Mouse (Mus musculus): Measurements from ENCODE around the gene Plin1. TPM values are rescaled to one million over a fixed set of nuclear protein-coding genes. Genes with fewer than 3 reads are reported as not detected.

The Plin1 gene
- polyA plus RNA-seq, 1 experiment, result not detected

DNA sequence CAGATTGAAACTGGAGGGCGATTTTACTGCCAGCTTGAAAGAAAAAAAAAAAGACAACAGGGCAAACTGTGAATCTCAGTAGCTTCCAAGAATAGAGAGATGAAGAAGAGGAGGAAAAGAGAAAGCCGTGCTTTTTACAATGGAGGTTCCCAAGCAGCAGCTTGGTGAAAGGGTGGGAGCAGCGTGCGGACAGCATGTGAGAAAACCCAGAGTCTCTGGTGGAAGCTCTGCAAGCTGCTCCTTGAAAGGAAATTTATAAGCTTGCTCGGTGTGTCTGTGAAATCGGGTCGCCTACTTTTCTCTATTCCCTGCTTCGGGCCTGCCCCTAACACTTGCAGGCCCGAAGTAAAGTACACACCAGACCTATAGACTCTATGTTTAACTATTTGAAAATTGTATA is 11.3 kb upstream of the Plin1 start:
- Histone ChIP-seq H3K4me1 (ENCODE audit: control insufficient read depth, insufficient read depth, low read length) (no peaks in the 10 kb centered on the region; the same call in 1 of the 2 replicates), H3K4me3 (replicated peaks; ENCODE audit: control insufficient read depth, low read depth, low read length) (no peak overlapping the region), H3K27ac (ENCODE audit: control insufficient read depth, insufficient read depth, low read depth, low read length, poor library complexity) (no peak overlapping the region)
- WGBS, result 83% methylated on average over 9 of the region's 9 CpGs
- TF ChIP-seq CTCF (IDR thresholded peaks at IDR 0.05; ENCODE audit: control insufficient read depth, insufficient read depth, low read length), result no peak

DNA sequence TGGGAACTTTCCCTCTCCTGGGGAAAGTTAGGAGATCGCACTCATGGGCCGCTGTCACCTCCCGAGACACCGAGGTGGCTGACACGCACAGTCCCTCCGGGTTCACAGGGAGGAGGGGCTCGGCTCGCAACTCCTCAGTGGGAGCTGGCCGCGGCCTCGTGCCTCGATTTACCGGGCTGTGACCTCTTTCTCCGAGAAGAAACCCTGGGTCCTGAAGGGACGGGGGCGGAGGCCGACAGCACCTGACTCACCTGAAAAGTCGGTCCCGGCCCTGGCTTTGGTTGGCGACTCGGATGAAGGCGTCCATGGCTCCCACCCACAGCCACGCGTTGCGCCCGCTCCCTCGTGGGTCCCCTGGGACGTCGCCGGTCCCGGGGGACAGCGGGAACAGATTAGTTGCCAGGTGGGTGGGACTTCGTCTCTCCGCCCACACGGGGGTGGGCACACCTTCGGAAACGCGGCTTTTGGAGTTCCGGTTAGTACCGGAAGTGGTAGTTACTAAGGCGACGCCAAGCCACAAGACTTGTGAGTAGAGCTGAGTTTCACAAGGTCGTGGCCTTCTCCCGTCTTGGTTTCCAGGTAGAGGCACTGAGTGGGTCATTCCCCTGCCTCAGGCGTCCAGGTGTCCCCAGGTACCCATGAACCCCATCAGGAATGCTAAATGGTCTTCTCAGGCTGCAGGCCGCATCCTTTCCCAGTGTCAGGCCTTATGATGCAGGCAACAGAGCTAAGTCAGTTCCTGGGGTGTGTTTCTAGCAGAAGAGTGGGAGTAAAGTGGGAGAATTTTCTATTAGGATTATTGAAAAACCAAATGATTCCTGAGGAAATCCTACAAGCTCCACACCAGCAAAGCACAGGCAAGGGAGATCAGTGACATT is 10.2 kb upstream of the Plin1 start, which contains the start of the genes Pex11a and Wdr93:
Gene Pex11a, minus strand, starts transcription at position 473 of the 878 bp plus-strand sequence.
Gene Wdr93, plus strand, starts transcription at position 505 of the 878 bp plus-strand sequence.
- Histone ChIP-seq H3K4me1 (ENCODE audit: control insufficient read depth, insufficient read depth, low read length) (no peaks in the 10 kb centered on the region; the same call in 1 of the 2 replicates), H3K4me3 (replicated peaks; ENCODE audit: control insufficient read depth, low read depth, low read length) (peak within 1 kb of the TSS; percentile 77), H3K27ac (ENCODE audit: control insufficient read depth, insufficient read depth, low read depth, low read length, poor library complexity) (peak within 1 kb of the TSS; percentile 0; the same call in 1 of the 2 replicates)
- 3% methylated on average over 46 of the region's 46 CpGs for WGBS
- TF ChIP-seq POLR2A (IDR thresholded peaks at IDR 0.05; ENCODE audit: borderline replicate concordance, control insufficient read depth, low read depth, low read length) (no peak), CTCF (IDR thresholded peaks at IDR 0.05; ENCODE audit: control insufficient read depth, insufficient read depth, low read length) (no peak)

DNA sequence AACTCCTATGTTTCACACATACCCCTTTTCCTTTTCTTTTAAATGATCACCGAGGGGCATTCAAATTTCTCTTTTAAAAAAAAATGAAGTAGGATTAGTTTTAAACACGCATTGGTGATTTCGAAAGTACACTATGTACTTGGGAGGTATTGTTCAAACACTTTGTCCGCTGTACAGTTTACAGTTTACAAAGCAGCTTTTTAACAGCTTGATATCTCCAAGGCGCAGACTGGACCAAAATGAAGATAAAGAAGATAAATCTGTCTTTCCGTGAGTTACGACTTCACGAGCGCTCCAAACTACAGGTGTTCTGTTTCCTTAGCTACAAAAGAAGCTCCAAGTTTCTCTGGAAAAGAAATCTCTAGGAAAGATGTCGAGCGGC is 9.6 kb upstream of the Plin1 start:
- 1% methylated on average over 11 of the region's 11 CpGs for WGBS
- Histone ChIP-seq H3K4me3 (replicated peaks; ENCODE audit: control insufficient read depth, low read depth, low read length) (peak overlapping the region; percentile 77), H3K27ac (ENCODE audit: control insufficient read depth, insufficient read depth, low read depth, low read length, poor library complexity) (no peak overlapping the region), H3K4me1 (ENCODE audit: control insufficient read depth, insufficient read depth, low read length) (no peaks in the 10 kb centered on the region; the same call in 1 of the 2 replicates)
- no peak for TF ChIP-seq CTCF (IDR thresholded peaks at IDR 0.05; ENCODE audit: control insufficient read depth, insufficient read depth, low read length)
- no peak for TF ChIP-seq POLR2A (IDR thresholded peaks at IDR 0.05; ENCODE audit: borderline replicate concordance, control insufficient read depth, low read depth, low read length)

DNA sequence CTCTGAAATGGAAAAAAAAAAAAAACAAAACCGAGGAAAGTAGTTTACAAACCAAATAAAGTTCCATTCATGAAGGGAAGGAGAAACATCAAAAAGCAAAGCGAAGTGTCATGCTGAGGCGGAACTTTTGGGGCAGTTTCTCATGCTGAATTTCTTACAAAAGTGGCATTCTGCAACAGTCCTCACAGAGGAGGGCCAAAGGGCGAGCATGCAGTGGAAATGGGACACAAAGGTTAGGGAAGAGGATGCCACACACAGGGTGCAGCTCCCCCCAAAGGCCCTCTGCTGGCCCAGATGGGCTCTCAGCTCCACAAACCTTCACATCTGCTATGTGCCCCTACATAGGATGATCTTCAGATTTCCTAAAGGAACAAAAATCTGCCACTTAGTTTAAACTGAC is 7.6 kb upstream of the Plin1 start:
- no peak overlapping the region for H3K4me3 ChIP-seq (replicated peaks; ENCODE audit: control insufficient read depth, low read depth, low read length)
- 80% methylated on average over 4 of the region's 4 CpGs for WGBS
- TF ChIP-seq CTCF (IDR thresholded peaks at IDR 0.05; ENCODE audit: control insufficient read depth, insufficient read depth, low read length) (no peak), POLR2A (IDR thresholded peaks at IDR 0.05; ENCODE audit: borderline replicate concordance, control insufficient read depth, low read depth, low read length) (no peak)
- H3K4me1 ChIP-seq (ENCODE audit: control insufficient read depth, insufficient read depth, low read length), result no peaks in the 10 kb centered on the region; the same call in 1 of the 2 replicates
- no peak overlapping the region for H3K27ac ChIP-seq (ENCODE audit: control insufficient read depth, insufficient read depth, low read depth, low read length, poor library complexity)

DNA sequence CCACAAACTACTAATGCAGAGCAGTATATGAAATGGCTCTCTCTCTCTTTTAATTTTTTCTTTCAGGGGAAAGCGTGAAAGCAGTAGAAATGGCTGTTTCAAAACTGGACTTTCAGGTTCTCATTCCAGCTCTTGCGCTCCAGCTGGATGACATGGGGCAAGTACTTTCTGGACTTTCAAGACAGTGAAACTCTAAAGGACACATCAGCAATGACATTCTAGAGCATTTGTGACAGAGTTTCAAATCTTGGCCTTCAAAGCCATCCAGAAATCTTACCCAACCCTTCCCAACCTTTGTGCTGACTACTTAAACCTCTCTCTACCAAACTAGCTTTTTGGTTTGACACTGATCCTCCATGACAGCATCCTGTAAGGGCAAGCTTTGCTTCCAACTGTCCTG is 6.2 kb upstream of the Plin1 start:
- no peak overlapping the region for H3K27ac ChIP-seq (ENCODE audit: control insufficient read depth, insufficient read depth, low read depth, low read length, poor library complexity)
- WGBS, result 86% methylated on average over 2 of the region's 2 CpGs
- no peak for TF ChIP-seq POLR2A (IDR thresholded peaks at IDR 0.05; ENCODE audit: borderline replicate concordance, control insufficient read depth, low read depth, low read length)
- no peak overlapping the region for H3K4me3 ChIP-seq (replicated peaks; ENCODE audit: control insufficient read depth, low read depth, low read length)
- no peaks in the 10 kb centered on the region; the same call in 1 of the 2 replicates for H3K4me1 ChIP-seq (ENCODE audit: control insufficient read depth, insufficient read depth, low read length)

DNA sequence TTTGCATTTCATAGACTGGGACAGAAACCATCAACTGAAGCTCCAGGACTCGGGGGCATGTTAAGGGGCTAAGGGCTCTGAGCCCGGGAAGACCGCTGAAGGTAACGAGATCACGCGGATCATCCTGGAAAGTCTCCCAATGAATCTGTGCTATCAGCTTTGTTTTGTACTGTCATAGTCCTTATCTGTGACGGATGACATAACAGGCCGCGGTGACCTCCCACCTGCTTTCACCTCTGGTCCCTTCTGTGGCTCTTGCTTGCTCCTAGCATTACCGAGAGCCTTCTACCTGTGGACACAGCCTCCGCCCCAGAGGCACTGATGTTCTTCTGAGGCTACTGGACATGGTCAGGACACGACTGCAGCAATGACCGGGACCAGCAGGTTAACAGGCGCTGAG is 3.8 kb upstream of the Plin1 start:
- WGBS, result 92% methylated on average over 14 of the region's 14 CpGs
- no peak overlapping the region for H3K27ac ChIP-seq (ENCODE audit: control insufficient read depth, insufficient read depth, low read depth, low read length, poor library complexity)
- H3K4me3 ChIP-seq (replicated peaks; ENCODE audit: control insufficient read depth, low read depth, low read length), result no peak overlapping the region
- no peaks in the 10 kb centered on the region for H3K4me1 ChIP-seq (ENCODE audit: control insufficient read depth, insufficient read depth, low read length)
- TF ChIP-seq POLR2A (IDR thresholded peaks at IDR 0.05; ENCODE audit: borderline replicate concordance, control insufficient read depth, low read depth, low read length) (no peak), CTCF (IDR thresholded peaks at IDR 0.05; ENCODE audit: control insufficient read depth, insufficient read depth, low read length) (no peak)

DNA sequence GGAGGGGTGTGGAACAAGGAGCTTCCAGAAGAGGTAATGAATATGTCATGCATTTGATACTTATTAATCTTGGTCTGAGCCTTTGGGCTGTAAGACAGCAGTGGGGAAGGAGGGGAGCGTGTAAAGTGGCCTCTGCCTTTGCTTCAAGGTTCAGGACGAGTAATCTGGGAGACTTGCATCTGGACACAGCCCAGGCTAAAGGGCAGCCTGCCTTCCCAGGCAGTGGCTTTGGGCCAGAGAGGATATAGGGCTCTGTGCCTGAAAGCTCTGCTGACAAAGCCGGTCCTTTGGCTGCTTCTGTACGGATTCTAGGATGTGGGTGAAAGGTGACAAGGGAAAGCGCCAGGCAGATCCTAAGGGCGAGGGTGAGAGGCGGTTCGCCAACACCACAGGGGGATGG is 1.9 kb upstream of the Plin1 start:
- H3K27ac ChIP-seq (ENCODE audit: control insufficient read depth, insufficient read depth, low read depth, low read length, poor library complexity), result no peak overlapping the region; the same call in 1 of the 2 replicates
- no peak overlapping the region for H3K4me3 ChIP-seq (replicated peaks; ENCODE audit: control insufficient read depth, low read depth, low read length)
- no peaks in the 10 kb centered on the region for H3K4me1 ChIP-seq (ENCODE audit: control insufficient read depth, insufficient read depth, low read length)
- WGBS, result 86% methylated on average over 8 of the region's 8 CpGs
- TF ChIP-seq POLR2A (IDR thresholded peaks at IDR 0.05; ENCODE audit: borderline replicate concordance, control insufficient read depth, low read depth, low read length) (no peak), CTCF (IDR thresholded peaks at IDR 0.05; ENCODE audit: control insufficient read depth, insufficient read depth, low read length) (no peak)

DNA sequence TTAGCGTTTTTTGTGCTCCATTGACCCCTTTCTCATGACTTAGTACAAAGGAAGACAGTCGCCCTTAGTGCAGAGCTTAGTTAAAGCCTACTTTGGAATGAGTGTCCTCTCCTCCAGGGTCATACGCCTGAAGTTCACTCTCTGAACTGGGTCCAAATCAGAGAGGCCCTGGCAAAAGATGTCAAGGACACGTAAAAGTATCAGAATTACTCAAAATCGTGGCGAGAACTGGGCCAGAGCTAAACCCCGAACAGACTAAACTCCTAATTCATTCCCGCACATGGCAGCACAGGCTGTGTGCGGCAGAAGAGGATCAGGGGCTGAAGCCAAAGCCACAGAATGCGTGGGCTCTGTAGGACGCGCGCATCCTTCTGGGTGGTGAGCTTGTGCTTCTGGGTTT is 1.3 kb downstream of the Plin1 start:
- no peak overlapping the region for H3K4me3 ChIP-seq (replicated peaks; ENCODE audit: control insufficient read depth, low read depth, low read length)
- no peaks in the 10 kb centered on the region for H3K4me1 ChIP-seq (ENCODE audit: control insufficient read depth, insufficient read depth, low read length)
- H3K27ac ChIP-seq (ENCODE audit: control insufficient read depth, insufficient read depth, low read depth, low read length, poor library complexity), result no peak overlapping the region
- WGBS, result 83% methylated on average over 13 of the region's 13 CpGs
- no peak for TF ChIP-seq POLR2A (IDR thresholded peaks at IDR 0.05; ENCODE audit: borderline replicate concordance, control insufficient read depth, low read depth, low read length)

Measured in bone marrow, adult 2 months (tissue).